Mouse (Mus musculus) CH12.LX (cell line): ENCODE results near the gene Dppa3. TPM values are rescaled to one million over a fixed set of nuclear protein-coding genes. Genes with fewer than 3 reads are reported as not detected.

ENCODE experiments used
- DNase-seq: peaks from one replicate; pipeline ENCODE4 v3.0.0-alpha.2; 2013; ENCODE audit errors: extremely low read depth
- H3K27ac ChIP-seq: 2 replicates; pipeline ENCODE4 v1.5.1; 2012; ENCODE audit warnings: low read depth, mild to moderate bottlenecking, control low read depth, moderate library complexity; ENCODE audit not compliant: insufficient read depth
- H3K27me3 ChIP-seq: replicated peaks from 2 replicates; pipeline ENCODE3; 2012; ENCODE audit warnings: inconsistent platforms
- H3K36me3 ChIP-seq, 2 experiments: replicated peaks in 1 of 2; 2 replicates each; pipeline versions ENCODE3 to v1.6.1; 2012; ENCODE audit warnings: inconsistent platforms in 1 of 2, low read length in 1 of 2, mild to moderate bottlenecking in 1 of 2, mixed read lengths in 1 of 2, moderate library complexity in 1 of 2; ENCODE audit not compliant: control insufficient read depth in 1 of 2, insufficient read depth in 1 of 2
- H3K4me1 ChIP-seq, 2 experiments: 2 replicates each; pipeline ENCODE4 v1.6.1; 2012; ENCODE audit warnings: inconsistent platforms in 1 of 2, moderate library complexity in 1 of 2; ENCODE audit not compliant: insufficient read depth in 2 of 2, control insufficient read depth in 1 of 2
- H3K4me2 ChIP-seq: 2 replicates; pipeline ENCODE4 v1.6.1; 2012; ENCODE audit warnings: low read depth, mild to moderate bottlenecking, control low read depth; ENCODE audit not compliant: poor library complexity, insufficient read depth, severe bottlenecking
- H3K4me3 ChIP-seq, 3 experiments: fragments of 150-350 bp in 1 of 3; sonication (generic) in 1 of 3; replicated peaks in 1 of 3; 2 replicates each; pipeline versions ENCODE3 to v1.5.1; 2011 to 2012; ENCODE audit warnings: low read depth in 2 of 3, low read length in 2 of 3, mild to moderate bottlenecking in 2 of 3, moderate library complexity in 2 of 3, control low read depth in 1 of 3, improper control_type of control experiment in 1 of 3, inconsistent platforms in 1 of 3, mixed read lengths in 1 of 3; ENCODE audit not compliant: poor library complexity in 1 of 3
- H3K79me2 ChIP-seq: replicated peaks from 2 replicates; pipeline ENCODE4 v1.6.1; 2012; ENCODE audit warnings: mild to moderate bottlenecking, moderate library complexity; ENCODE audit not compliant: control insufficient read depth, poor library complexity, insufficient read depth, severe bottlenecking; ENCODE audit errors: extremely low read depth
- H3K9ac ChIP-seq: 2 replicates; pipeline ENCODE4 v1.6.1; 2012; ENCODE audit warnings: low read depth, mild to moderate bottlenecking, control low read depth, moderate library complexity; ENCODE audit not compliant: insufficient read depth
- H3K9me3 ChIP-seq: replicated peaks from 2 replicates; pipeline ENCODE3; 2012; ENCODE audit warnings: low read length, inconsistent platforms, mixed read lengths
- BHLHE40 ChIP-seq: IDR thresholded peaks from 2 replicates; pipeline ENCODE4 v1.6.1; 2011; ENCODE audit warnings: mild to moderate bottlenecking, low read depth, low read length, improper control_type of control experiment
- CHD1 ChIP-seq: IDR thresholded peaks from 2 replicates; pipeline ENCODE4 v1.6.1; 2012; ENCODE audit warnings: low read depth, low read length, improper control_type of control experiment, inconsistent platforms
- CHD2 ChIP-seq: IDR thresholded peaks from 2 replicates; pipeline ENCODE4 v1.6.1; 2011; ENCODE audit warnings: low read length, improper control_type of control experiment
- CTCF ChIP-seq, 2 experiments: IDR thresholded peaks in 1 of 2; conservative IDR thresholded peaks in 1 of 2; 2 replicates each; pipeline ENCODE4 v1.5.1; 2011 to 2012; ENCODE audit warnings: low read depth in 2 of 2, low read length in 2 of 2, improper control_type of control experiment in 1 of 2, inconsistent platforms in 1 of 2, mild to moderate bottlenecking in 1 of 2, moderate library complexity in 1 of 2
- E2F4 ChIP-seq: IDR thresholded peaks from 2 replicates; pipeline ENCODE4 v1.6.1; 2011; ENCODE audit warnings: low read depth, low read length, improper control_type of control experiment; ENCODE audit not compliant: insufficient replicate concordance
- ELF1 ChIP-seq: IDR thresholded peaks from 2 replicates; pipeline ENCODE4 v1.6.1; 2014; ENCODE audit warnings: low read depth, mild to moderate bottlenecking, inconsistent platforms, low read length, improper control_type of control experiment
- EP300 ChIP-seq: IDR thresholded peaks from 2 replicates; pipeline ENCODE4 v1.6.1; 2011; ENCODE audit warnings: low read length, improper control_type of control experiment
- GABPA ChIP-seq: IDR thresholded peaks from 2 replicates; pipeline ENCODE4 v1.6.1; 2012; ENCODE audit warnings: low read depth, low read length, improper control_type of control experiment, inconsistent platforms; ENCODE audit not compliant: insufficient replicate concordance
- HCFC1 ChIP-seq: IDR thresholded peaks from 2 replicates; pipeline ENCODE4 v1.6.1; 2012; ENCODE audit warnings: low read depth, mild to moderate bottlenecking, inconsistent platforms, low read length, improper control_type of control experiment
- IRF4 ChIP-seq: IDR thresholded peaks from 2 replicates; pipeline ENCODE4 v1.6.1; 2014; ENCODE audit warnings: low read depth, mild to moderate bottlenecking, inconsistent platforms, low read length, improper control_type of control experiment
- JUN ChIP-seq: IDR thresholded peaks from 2 replicates; pipeline ENCODE4 v1.6.1; 2011; ENCODE audit warnings: low read depth, mild to moderate bottlenecking, low read length, improper control_type of control experiment, moderate library complexity; ENCODE audit not compliant: insufficient read depth
- JUND ChIP-seq: conservative IDR thresholded peaks from 2 replicates; pipeline ENCODE4 v1.6.1; 2011; ENCODE audit warnings: low read depth, low read length, improper control_type of control experiment
- KAT2A ChIP-seq: IDR thresholded peaks from 2 replicates; pipeline ENCODE4 v1.6.1; 2012; ENCODE audit warnings: low read length, improper control_type of control experiment, inconsistent platforms; ENCODE audit not compliant: insufficient replicate concordance
- MAFK ChIP-seq: IDR thresholded peaks from 2 replicates; pipeline ENCODE4 v1.6.1; 2011; ENCODE audit warnings: low read length, improper control_type of control experiment; ENCODE audit not compliant: insufficient replicate concordance
- MAX ChIP-seq: IDR thresholded peaks from 2 replicates; pipeline ENCODE4 v1.6.1; 2011; ENCODE audit warnings: low read length, improper control_type of control experiment
- MAZ ChIP-seq: IDR thresholded peaks from 2 replicates; pipeline ENCODE4 v1.6.1; 2012; ENCODE audit warnings: low read depth, mild to moderate bottlenecking, inconsistent platforms, low read length, improper control_type of control experiment, moderate library complexity
- MEF2A ChIP-seq: IDR thresholded peaks from 2 replicates; pipeline ENCODE4 v1.6.1; 2014; ENCODE audit warnings: low read depth, mild to moderate bottlenecking, inconsistent platforms, low read length, improper control_type of control experiment, borderline replicate concordance
- MXI1 ChIP-seq: IDR thresholded peaks from 2 replicates; pipeline ENCODE4 v1.6.1; 2011; ENCODE audit warnings: mild to moderate bottlenecking, low read depth, low read length, improper control_type of control experiment
- MYC ChIP-seq: IDR thresholded peaks from 2 replicates; pipeline ENCODE4 v1.6.1; 2011; ENCODE audit warnings: low read depth, mild to moderate bottlenecking, improper control_type of control experiment, low read length
- NELFE ChIP-seq: IDR thresholded peaks from 2 replicates; pipeline ENCODE4 v1.6.1; 2011; ENCODE audit warnings: low read depth, low read length, improper control_type of control experiment
- POLR2A ChIP-seq: IDR thresholded peaks from 2 replicates; pipeline ENCODE4 v1.6.1; 2011; ENCODE audit warnings: low read depth, mild to moderate bottlenecking, improper control_type of control experiment, low read length
- POLR2AphosphoS2 ChIP-seq: IDR thresholded peaks from 2 replicates; pipeline ENCODE4 v1.6.1; 2011; ENCODE audit warnings: low read depth, low read length, improper control_type of control experiment
- RAD21 ChIP-seq: IDR thresholded peaks from 2 replicates; pipeline ENCODE4 v1.6.1; 2011; ENCODE audit warnings: low read depth, mild to moderate bottlenecking, low read length, improper control_type of control experiment, moderate library complexity
- RCOR1 ChIP-seq: conservative IDR thresholded peaks from 2 replicates; pipeline ENCODE4 v1.6.1; 2012; ENCODE audit warnings: low read depth, mild to moderate bottlenecking, inconsistent platforms, low read length, improper control_type of control experiment
- SIN3A ChIP-seq: IDR thresholded peaks from 2 replicates; pipeline ENCODE4 v1.6.1; 2012; ENCODE audit warnings: low read length, improper control_type of control experiment, inconsistent platforms
- SMC3 ChIP-seq: IDR thresholded peaks from 2 replicates; pipeline ENCODE4 v1.6.1; 2011; ENCODE audit warnings: low read depth, low read length, improper control_type of control experiment
- TBP ChIP-seq: conservative IDR thresholded peaks from 2 replicates; pipeline ENCODE4 v1.6.1; 2011; ENCODE audit warnings: low read depth, low read length, improper control_type of control experiment
- TCF12 ChIP-seq: IDR thresholded peaks from 2 replicates; pipeline ENCODE4 v1.6.1; 2014; ENCODE audit warnings: low read depth, mild to moderate bottlenecking, inconsistent platforms, low read length, improper control_type of control experiment
- UBTF ChIP-seq: IDR thresholded peaks from 2 replicates; pipeline ENCODE4 v1.6.1; 2012; ENCODE audit warnings: low read depth, mild to moderate bottlenecking, inconsistent platforms, low read length, improper control_type of control experiment, moderate library complexity
- USF2 ChIP-seq: conservative IDR thresholded peaks from 2 replicates; pipeline ENCODE4 v1.6.1; 2011; ENCODE audit warnings: low read depth, low read length, improper control_type of control experiment
- ZC3H11A ChIP-seq: IDR thresholded peaks from 2 replicates; pipeline ENCODE4 v1.6.1; 2012; ENCODE audit warnings: low read depth, mild to moderate bottlenecking, inconsistent platforms, low read length, improper control_type of control experiment
- dilution Hi-C: fragments of 300-500 bp; cut with MboI; formaldehyde crosslinking; loops from 2 replicates; pipeline ENCODE4 v1.14.3; 2020; ENCODE audit warnings: low sequenced_read_pairs; ENCODE audit not compliant: extremely low pct_unique_long_range_greater_than_20kb, extremely low pct_ligation_motif_present
- in situ Hi-C: fragments of 300-500 bp; cut with MboI; formaldehyde crosslinking; loops from 3 replicates; pipeline ENCODE4 v1.14.3; 2019; ENCODE audit warnings: low sequenced_read_pairs, low pct_ligation_motif_present, low pct_unique_long_range_greater_than_20kb, mixed read lengths
- polyA plus RNA-seq: library from polyadenylated mRNA; unstranded; fragments of >175 nt; gene quantifications from 2 replicates; pipeline ENCODE4 v1.2.1, GENCODE M21; 2012; ENCODE audit warnings: low read depth; ENCODE audit not compliant: insufficient read length
- total RNA-seq, 2 experiments: library from RNA; depleted of rRNA; stranded (reverse); fragments of 300-350 nt in 1 of 2; fragments of >200 nt in 1 of 2; gene quantifications; 2 replicates each; pipeline ENCODE4 v1.2.3; 2012 to 2014

Dppa3 gene
- total and polyA plus RNA-seq, 3 experiments: not detected

GRCm38 (mm10) chr6:122669406-122670200, 43.4 kb downstream of the Dppa3 start:
- Histone ChIP-seq H3K9ac (peak overlapping the region; percentile 58; the same call in 1 of the 2 replicates), H3K4me1 (0 out of 4 replicates have a peak, but pooled peaks cover 0 to 4% of the 10 kb centered on the region in 2 experiments), H3K27me3 (no peaks in the 10 kb centered on the region), H3K27ac (no peak overlapping the region), H3K4me2 (peak overlapping the region; percentile 65), H3K36me3 (no peaks in the 10 kb centered on the region), H3K4me3 (peak overlapping the region; percentile 44 to 49 (median 48)), H3K79me2 (no peaks in the 10 kb centered on the region), H3K9me3 (no peaks in the 10 kb centered on the region)
- dilution Hi-C loops: no loop called here
- peak; percentile 98 for DNase-seq
- peak; percentile 91 for TF ChIP-seq RAD21
- peak; percentile 20; the same call in 1 of the 2 replicates for TF ChIP-seq BHLHE40
- no peak for TF ChIP-seq JUND
- TF ChIP-seq SMC3: peak; percentile 90
- 0 out of 2 replicates have a peak, but pooled peaks have one; percentile 38 for TF ChIP-seq KAT2A
- peak; percentile 82 for TF ChIP-seq MYC
- TF ChIP-seq TCF12: peak; percentile 26; the same call in 1 of the 2 replicates
- no peak for TF ChIP-seq CHD1
- TF ChIP-seq NELFE: peak; percentile 79
- 0 out of 2 replicates have a peak, but pooled peaks have one; percentile 17 for TF ChIP-seq EP300
- TF ChIP-seq GABPA: no peak
- TF ChIP-seq E2F4: no peak; the same call in 1 of the 2 replicates
- peak; percentile 32; the same call in 1 of the 2 replicates for TF ChIP-seq MXI1
- TF ChIP-seq MEF2A: peak; percentile 71
- TF ChIP-seq ZC3H11A: peak; percentile 26; the same call in 1 of the 2 replicates
- peak; percentile 18; the same call in 1 of the 2 replicates for TF ChIP-seq IRF4
- TF ChIP-seq ELF1: peak; percentile 82
- TF ChIP-seq POLR2AphosphoS2: no peak
- TF ChIP-seq MAZ: peak; percentile 88; the same call in 1 of the 2 replicates
- peak; percentile 42; the same call in 1 of the 2 replicates for TF ChIP-seq POLR2A
- TF ChIP-seq MAFK: peak; percentile 6; the same call in 1 of the 2 replicates
- peak; percentile 99 to 100 for TF ChIP-seq CTCF (conservative IDR thresholded peaks at IDR 0.05 in 1 of 2, IDR thresholded peaks at IDR 0.05 in 1 of 2; ENCODE audit: low read depth in 2 of 2, low read length in 2 of 2)
- TF ChIP-seq HCFC1: peak; percentile 62
- TF ChIP-seq MAX: peak; percentile 66
- TF ChIP-seq UBTF: no peak
- no peak for TF ChIP-seq RCOR1
- TF ChIP-seq JUN: no peak
- no peak for TF ChIP-seq CHD2
- TF ChIP-seq SIN3A: no peak; the same call in 1 of the 2 replicates
- TF ChIP-seq TBP: 0 out of 2 replicates have a peak, but pooled peaks have one; percentile 50
- no peak for TF ChIP-seq USF2
- in situ Hi-C loops: loop anchor here (10.0 to 25.0 kb wide), 2 partner anchors 55 to 118 kb away; no protein-coding TSS in a partner anchor
